ENCODE assay signal across 23 mouse cellular contexts in the genomic region with DNA sequence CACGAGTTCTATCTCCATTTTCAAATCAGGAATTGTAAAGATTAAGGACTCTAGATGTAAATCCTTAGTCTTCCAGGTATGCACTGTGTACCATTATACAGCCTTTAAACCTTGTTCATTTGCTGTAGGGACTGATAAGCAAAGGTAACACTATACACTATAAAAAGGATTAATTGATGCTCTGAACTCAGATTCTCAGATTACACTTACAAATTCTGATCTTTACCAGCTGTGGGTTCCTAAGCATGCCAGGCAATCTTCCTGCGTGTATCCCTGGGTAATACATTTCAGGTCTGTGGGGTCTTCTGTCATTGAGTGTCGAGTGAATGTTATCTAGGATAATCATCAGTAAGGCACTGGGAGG.
A peak's percentile ranks its signal among the peaks of the same experiment; 100 is the strongest.
DNase-seq lines count a peak whose midpoint lies in the region; ATAC-seq and TF ChIP-seq lines count a peak whose summit lies in the region.
"Had no signal": no experiment of that assay in that cellular context is flagged by ENCODE, and none has a peak within 500 bp of the region (broad histone marks: within the 10 kb centered on the region; RNA-seq: fewer than 3 reads in every experiment).

No protein-coding gene starts in this region.

- H3K27me3 ChIP-seq in forebrain, embryonic 15.5 days, result no peaks in the 10 kb centered on the region
- H3K27me3 ChIP-seq in forebrain, embryonic 10.5 days (ENCODE audit: poor library complexity, severe bottlenecking), result no peaks in the 10 kb centered on the region
- no peaks in the 10 kb centered on the region for H3K27me3 ChIP-seq in kidney, embryonic 16.5 days (ENCODE audit: insufficient read depth, low read length)
- H3K27me3 ChIP-seq: heart, embryonic 12.5 days; heart, embryonic 15.5 days; hindbrain, embryonic 13.5 days; intestine, embryonic 15.5 days had no signal

- H3K9me3 ChIP-seq in forebrain, embryonic 15.5 days, result no peaks in the 10 kb centered on the region
- H3K9me3 ChIP-seq in forebrain, embryonic 10.5 days, result no peaks in the 10 kb centered on the region
- H3K9me3 ChIP-seq in kidney, embryonic 16.5 days (ENCODE audit: low read length), result no peaks in the 10 kb centered on the region
- H3K9me3 ChIP-seq: heart, embryonic 12.5 days; heart, embryonic 15.5 days; hindbrain, embryonic 10.5 days; hindbrain, embryonic 13.5 days; intestine, embryonic 15.5 days had no signal

- H3K4me1 ChIP-seq in forebrain, embryonic 15.5 days, result peaks cover 24% of the 10 kb centered on the region
- peaks cover 9% of the 10 kb centered on the region; the same call in 1 of the 2 replicates for H3K4me1 ChIP-seq in forebrain, embryonic 10.5 days
- H3K4me1 ChIP-seq in kidney, embryonic 16.5 days (ENCODE audit: insufficient read depth, low read length), result peaks cover 11% of the 10 kb centered on the region; the same call in 1 of the 2 replicates
- H3K4me1 ChIP-seq: heart, embryonic 12.5 days; heart, embryonic 15.5 days; intestine, embryonic 15.5 days had no signal

- TF ChIP-seq POLR2A in brain, embryonic 14.5 days (IDR thresholded peaks at IDR 0.05; ENCODE audit: borderline replicate concordance, extremely low read depth, insufficient read depth, insufficient read length, poor library complexity, severe bottlenecking), result no peak

- peak overlapping the region; percentile 46; the same call in 1 of the 2 replicates for H3K27ac ChIP-seq in forebrain, embryonic 15.5 days (replicated peaks)
- H3K27ac ChIP-seq in forebrain, embryonic 10.5 days, result no peak overlapping the region
- H3K27ac ChIP-seq in kidney, embryonic 16.5 days (ENCODE audit: low read length), result no peak overlapping the region
- H3K27ac ChIP-seq: heart, embryonic 15.5 days; hindbrain, embryonic 10.5 days; hindbrain, embryonic 13.5 days; intestine, embryonic 15.5 days had no signal

- H3K9ac ChIP-seq in forebrain, embryonic 15.5 days (replicated peaks), result no peak overlapping the region
- H3K9ac ChIP-seq in kidney, embryonic 16.5 days (replicated peaks; ENCODE audit: low read length), result no peak overlapping the region
- H3K9ac ChIP-seq: forebrain, postnatal 0 days; heart, embryonic 12.5 days; heart, embryonic 15.5 days; hindbrain, embryonic 13.5 days; intestine, embryonic 15.5 days had no signal

- TF ChIP-seq CTCF in brain, embryonic 14.5 days (IDR thresholded peaks at IDR 0.05; ENCODE audit: borderline replicate concordance, extremely low read depth, insufficient read depth, insufficient read length), result no peak

- DNase-seq in forebrain, embryonic 10.5 days (ENCODE audit: extremely low spot score, low spot score), result no peak
- DNase-seq in kidney, postnatal 4 days, result no peak
- peak; percentile 23 for DNase-seq in brain, embryonic 14.5 days (ENCODE audit: low read depth)
- DNase-seq in forelimb bud, embryonic 11.5 days (ENCODE audit: low read depth, low spot score), result peak; percentile 7
- DNase-seq in adrenal gland, postnatal 36 days, result no peak
- DNase-seq: adrenal gland, adult 2 months; adrenal gland, postnatal 14 days; cerebellum, adult 18-20 months; cerebellum, adult 9-10 months; cerebellum, postnatal 14 days; gastrocnemius, postnatal 25 days; heart, adult 18-20 months; heart, postnatal 36 days had no signal

- H3K36me3 ChIP-seq in forebrain, embryonic 15.5 days, result no peaks in the 10 kb centered on the region
- H3K36me3 ChIP-seq in forebrain, embryonic 10.5 days (replicated peaks), result no peaks in the 10 kb centered on the region
- H3K36me3 ChIP-seq in kidney, embryonic 16.5 days (ENCODE audit: insufficient read depth, low read length), result no peaks in the 10 kb centered on the region
- H3K36me3 ChIP-seq: heart, embryonic 12.5 days; heart, embryonic 15.5 days; hindbrain, embryonic 10.5 days; hindbrain, embryonic 13.5 days; intestine, embryonic 15.5 days had no signal

- H3K4me2 ChIP-seq in forebrain, embryonic 15.5 days (replicated peaks), result no peak overlapping the region
- H3K4me2 ChIP-seq in kidney, embryonic 16.5 days (replicated peaks; ENCODE audit: low read depth, low read length), result no peak overlapping the region
- H3K4me2 ChIP-seq: heart, embryonic 12.5 days; heart, embryonic 15.5 days; hindbrain, embryonic 13.5 days; intestine, embryonic 15.5 days had no signal

- 50% methylated on average over 3 of the region's 3 CpGs for WGBS in forebrain, embryonic 15.5 days
- 76% methylated on average over 3 of the region's 3 CpGs for WGBS in forebrain, embryonic 10.5 days
- WGBS in kidney, embryonic 16.5 days, result 15% methylated on average over 3 of the region's 3 CpGs

- no peak for ATAC-seq in forebrain, embryonic 15.5 days (replicated peaks)
- ATAC-seq in kidney, embryonic 16.5 days (ENCODE audit: low FRiP score, low TSS enrichment), result peak; percentile 42; the same call in 1 of the 2 replicates
- ATAC-seq: CD4-positive, CD25-positive, alpha-beta regulatory T cell, adult 4 months; hindbrain, embryonic 16.5 days; intestine, embryonic 15.5 days had no signal

- no peak overlapping the region for H3K4me3 ChIP-seq in forebrain, embryonic 15.5 days
- H3K4me3 ChIP-seq in forebrain, embryonic 10.5 days, result no peak overlapping the region
- H3K4me3 ChIP-seq in kidney, embryonic 16.5 days (ENCODE audit: low read length), result no peak overlapping the region
- H3K4me3 ChIP-seq: heart, embryonic 12.5 days; heart, embryonic 15.5 days; hindbrain, embryonic 10.5 days; hindbrain, embryonic 13.5 days; intestine, embryonic 15.5 days had no signal

Comparison
In these comparisons a context has a peak if more than half of its experiments do, and no peak if none do; other contexts are left out.
1. DNase-seq: peak in brain, embryonic 14.5 days (single experiment) and forelimb bud, embryonic 11.5 days (single experiment); none in forebrain, embryonic 10.5 days (single experiment), kidney, postnatal 4 days (0 of 2) and adrenal gland, postnatal 36 days (0 of 2).